Mouse (Mus musculus) midbrain, embryonic 15.5 days (tissue): Measurements from ENCODE around the gene Anxa6. TPM values are rescaled to one million over a fixed set of nuclear protein-coding genes. Genes with fewer than 3 reads are reported as not detected.

Source experiments
- ATAC-seq: fragments of 200-750 bp; cut with Nextera tagmentation; replicated peaks from 2 replicates; pipeline ENCODE4 v1.8.0; 2017; ENCODE audit warnings: moderate TSS enrichment
- H3K27ac ChIP-seq: fragments of 300-500 bp; sonication (generic); 2 replicates; pipeline ENCODE4 v1.5.1; 2015; ENCODE audit warnings: mild to moderate bottlenecking, inconsistent platforms
- H3K27me3 ChIP-seq: fragments of 300-500 bp; sonication (generic); replicated peaks from 2 replicates; pipeline ENCODE4 v1.6.1; 2015; ENCODE audit warnings: inconsistent platforms
- H3K36me3 ChIP-seq: fragments of 300-500 bp; sonication (generic); replicated peaks from 2 replicates; pipeline ENCODE4 v1.6.1; 2015; ENCODE audit warnings: inconsistent platforms
- H3K4me1 ChIP-seq: fragments of 300-500 bp; sonication (generic); 2 replicates; pipeline ENCODE4 v1.6.1; 2015; ENCODE audit warnings: inconsistent platforms
- H3K4me2 ChIP-seq: fragments of 300-500 bp; sonication (generic); 2 replicates; pipeline ENCODE4 v1.6.1; 2015; ENCODE audit warnings: inconsistent platforms, mild to moderate bottlenecking, moderate library complexity
- H3K4me3 ChIP-seq: fragments of 300-500 bp; sonication (generic); 2 replicates; pipeline ENCODE4 v1.5.1; 2015; ENCODE audit warnings: mild to moderate bottlenecking, inconsistent platforms
- H3K9ac ChIP-seq: fragments of 300-500 bp; sonication (generic); 2 replicates; pipeline ENCODE4 v1.6.1; 2015; ENCODE audit warnings: mild to moderate bottlenecking, inconsistent platforms
- H3K9me3 ChIP-seq: fragments of 300-500 bp; sonication (generic); 2 replicates; pipeline ENCODE4 v1.6.1; 2016; ENCODE audit warnings: inconsistent platforms
- WGBS: fragments of 180-500 bp; shearing (Covaris S2); methylation state at CpG from one replicate; pipeline ENCODE4 v1.1.7; 2015; ENCODE audit warnings: mixed read lengths; 5-methylcytosine and 5-hydroxymethylcytosine counted together
- polyA plus RNA-seq: library from polyadenylated mRNA; unstranded; fragments of >200 nt; fragmentation: Nextera tagmentation; extraction: Ambion mirVana; gene quantifications from 2 replicates; pipeline ENCODE4 v1.2.1, GENCODE M21; 2015

The Anxa6 gene
- polyA plus RNA-seq, 1 experiment from 2014 or later, result 42.2 TPM

- Histone ChIP-seq H3K4me2 (no peak overlapping the region), H3K9me3 (no peaks in the 10 kb centered on the region), H3K27me3 (no peaks in the 10 kb centered on the region), H3K4me3 (no peak overlapping the region), H3K9ac (no peak overlapping the region), H3K36me3 (no peaks in the 10 kb centered on the region), H3K4me1 (peaks cover 9% of the 10 kb centered on the region; the same call in 1 of the 2 replicates), H3K27ac (no peak overlapping the region)
- 82% methylated on average over 6 of the region's 6 CpGs for WGBS
- ATAC-seq, result no peak
Observed at GRCm38 (mm10) chr11:55013802-55014201, 19.4 kb downstream of the Anxa6 start.

GRCm38 (mm10) chr11:55012551-55013521 is 20.4 kb downstream of the Anxa6 start:
- H3K27ac ChIP-seq, result no peak overlapping the region
- peaks cover 9% of the 10 kb centered on the region; the same call in 1 of the 2 replicates for H3K4me1 ChIP-seq
- H3K4me3 ChIP-seq, result no peak overlapping the region
- 72% methylated on average over 5 of the region's 5 CpGs for WGBS
- no peak for ATAC-seq
- H3K4me2 ChIP-seq, result no peak overlapping the region
- H3K9ac ChIP-seq, result no peak overlapping the region
- H3K9me3 ChIP-seq, result no peaks in the 10 kb centered on the region
- H3K27me3 ChIP-seq, result no peaks in the 10 kb centered on the region
- H3K36me3 ChIP-seq, result no peaks in the 10 kb centered on the region

DNA sequence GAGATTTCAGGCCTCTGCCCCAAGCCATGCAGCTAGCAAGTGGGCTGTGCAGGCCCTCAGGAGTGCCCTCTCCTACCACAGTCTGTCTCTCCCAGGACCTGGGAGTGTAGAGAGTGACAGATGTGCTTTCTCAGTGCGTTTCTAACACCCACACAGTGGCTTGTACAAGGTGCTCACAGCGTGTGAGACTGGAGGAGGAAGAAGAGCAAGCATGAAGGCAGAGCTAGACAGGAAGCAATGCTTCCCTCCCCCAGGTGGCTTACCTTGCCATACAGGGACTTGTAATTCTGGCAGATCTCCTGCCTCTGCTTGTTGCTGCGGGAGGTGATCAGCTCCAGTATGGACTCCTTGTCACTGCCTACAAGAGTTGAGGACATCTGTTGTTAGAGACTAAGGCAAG is 21.8 kb downstream of the Anxa6 start:
- Histone ChIP-seq H3K27ac (no peak overlapping the region), H3K4me3 (no peak overlapping the region), H3K4me1 (peaks cover 9% of the 10 kb centered on the region; the same call in 1 of the 2 replicates), H3K4me2 (no peak overlapping the region), H3K9ac (no peak overlapping the region), H3K36me3 (no peaks in the 10 kb centered on the region), H3K27me3 (no peaks in the 10 kb centered on the region), H3K9me3 (no peaks in the 10 kb centered on the region)
- WGBS, result 91% methylated on average over 3 of the region's 3 CpGs
- ATAC-seq, result no peak

GRCm38 (mm10) chr11:55008230-55008629 is 25.0 kb downstream of the Anxa6 start:
- Histone ChIP-seq H3K4me2 (no peak overlapping the region), H3K36me3 (no peaks in the 10 kb centered on the region), H3K9me3 (no peaks in the 10 kb centered on the region), H3K4me3 (no peak overlapping the region), H3K9ac (no peak overlapping the region), H3K27me3 (no peaks in the 10 kb centered on the region), H3K4me1 (no peaks in the 10 kb centered on the region), H3K27ac (no peak overlapping the region)
- ATAC-seq, result no peak
- WGBS, result 89% methylated on average over 6 of the region's 6 CpGs

DNA sequence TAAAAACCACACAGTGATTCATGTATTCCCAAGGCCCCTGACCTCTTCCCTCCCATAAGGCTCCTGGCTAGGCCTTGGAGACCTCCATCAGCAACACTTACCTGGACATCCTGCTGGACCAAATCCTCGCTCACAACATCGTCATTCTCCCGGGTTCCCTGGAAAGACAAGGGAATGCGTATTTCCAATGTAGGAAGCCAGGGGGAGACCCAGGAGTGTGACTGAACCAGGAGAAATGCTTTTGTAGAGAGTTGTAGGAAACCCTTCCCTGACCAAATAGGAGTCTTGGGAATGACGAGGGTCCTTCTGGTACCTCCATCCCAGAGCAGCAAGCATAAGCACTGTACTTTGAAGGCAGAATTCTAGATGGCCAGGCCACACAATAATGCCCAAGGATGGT is 27.6 kb downstream of the Anxa6 start:
- Histone ChIP-seq H3K4me3 (no peak overlapping the region), H3K4me1 (no peaks in the 10 kb centered on the region), H3K27me3 (no peaks in the 10 kb centered on the region), H3K4me2 (no peak overlapping the region), H3K27ac (no peak overlapping the region), H3K36me3 (no peaks in the 10 kb centered on the region), H3K9ac (no peak overlapping the region), H3K9me3 (no peaks in the 10 kb centered on the region)
- WGBS, result 83% methylated on average over 5 of the region's 5 CpGs
- ATAC-seq, result no peak

- no peak overlapping the region for H3K4me3 ChIP-seq
- no peaks in the 10 kb centered on the region for H3K27me3 ChIP-seq
- H3K36me3 ChIP-seq, result no peaks in the 10 kb centered on the region
- WGBS, result 87% methylated on average over 7 of the region's 7 CpGs
- H3K4me2 ChIP-seq, result no peak overlapping the region
- H3K9me3 ChIP-seq, result no peaks in the 10 kb centered on the region
- H3K4me1 ChIP-seq, result no peaks in the 10 kb centered on the region
- no peak overlapping the region for H3K9ac ChIP-seq
- no peak for ATAC-seq
- H3K27ac ChIP-seq, result no peak overlapping the region
Observed at GRCm38 (mm10) chr11:55004970-55005502, 28.2 kb downstream of the Anxa6 start.

DNA sequence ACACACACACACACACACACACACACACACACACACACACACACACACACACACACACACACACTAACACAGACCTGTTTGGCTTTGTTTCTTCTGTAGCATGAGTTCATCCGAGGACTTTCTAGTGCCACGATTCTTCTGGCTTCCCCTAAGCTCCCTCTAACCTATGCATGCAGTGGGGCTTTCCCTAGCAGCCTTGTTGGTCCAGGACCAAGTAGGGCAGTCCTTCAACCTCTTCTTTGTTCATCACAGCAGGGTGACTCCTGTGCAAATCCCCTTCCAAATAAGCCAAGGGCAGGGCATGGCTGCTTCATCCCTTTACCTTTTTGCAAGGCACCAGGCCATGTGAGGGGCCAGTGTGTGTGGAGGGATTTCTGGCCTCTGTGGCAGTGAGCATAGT is 34.5 kb downstream of the Anxa6 start:
- no peak overlapping the region for H3K9ac ChIP-seq
- H3K4me1 ChIP-seq, result no peaks in the 10 kb centered on the region
- H3K27ac ChIP-seq, result no peak overlapping the region
- H3K4me3 ChIP-seq, result no peak overlapping the region
- 42% methylated on average over 2 of the region's 2 CpGs for WGBS
- no peak overlapping the region for H3K4me2 ChIP-seq
- H3K9me3 ChIP-seq, result no peaks in the 10 kb centered on the region
- ATAC-seq, result no peak
- no peaks in the 10 kb centered on the region for H3K27me3 ChIP-seq
- no peaks in the 10 kb centered on the region for H3K36me3 ChIP-seq

- WGBS, result 8% methylated on average over 12 of the region's 12 CpGs
Observed at GRCm38 (mm10) chr11:54998284-54998683, 35.0 kb downstream of the Anxa6 start.

GRCm38 (mm10) chr11:54996176-54996575 is 37.1 kb downstream of the Anxa6 start:
- Histone ChIP-seq H3K4me2 (no peak overlapping the region), H3K9me3 (no peaks in the 10 kb centered on the region), H3K9ac (no peak overlapping the region), H3K27ac (no peak overlapping the region), H3K27me3 (no peaks in the 10 kb centered on the region), H3K36me3 (no peaks in the 10 kb centered on the region), H3K4me3 (no peak overlapping the region), H3K4me1 (no peaks in the 10 kb centered on the region)
- 55% methylated on average over 7 of the region's 7 CpGs for WGBS
- ATAC-seq, result no peak

More at GRCm38 (mm10) chr11:54998284-54998683, 35.0 kb downstream of the Anxa6 start:
- no peak overlapping the region for H3K4me2 ChIP-seq
- peak; percentile 66 for ATAC-seq
- H3K27me3 ChIP-seq, result no peaks in the 10 kb centered on the region
- H3K9ac ChIP-seq, result no peak overlapping the region
- no peak overlapping the region for H3K4me3 ChIP-seq
- no peaks in the 10 kb centered on the region for H3K36me3 ChIP-seq
- H3K4me1 ChIP-seq, result no peaks in the 10 kb centered on the region
- no peaks in the 10 kb centered on the region for H3K9me3 ChIP-seq
- H3K27ac ChIP-seq, result no peak overlapping the region

- no peak for ATAC-seq
- Histone ChIP-seq H3K27ac (no peak overlapping the region), H3K27me3 (no peaks in the 10 kb centered on the region), H3K36me3 (no peaks in the 10 kb centered on the region), H3K9me3 (no peaks in the 10 kb centered on the region), H3K4me2 (no peak overlapping the region), H3K4me1 (no peaks in the 10 kb centered on the region), H3K4me3 (no peak overlapping the region), H3K9ac (no peak overlapping the region)
Observed at GRCm38 (mm10) chr11:54989920-54990319, 43.3 kb downstream of the Anxa6 start.

DNA sequence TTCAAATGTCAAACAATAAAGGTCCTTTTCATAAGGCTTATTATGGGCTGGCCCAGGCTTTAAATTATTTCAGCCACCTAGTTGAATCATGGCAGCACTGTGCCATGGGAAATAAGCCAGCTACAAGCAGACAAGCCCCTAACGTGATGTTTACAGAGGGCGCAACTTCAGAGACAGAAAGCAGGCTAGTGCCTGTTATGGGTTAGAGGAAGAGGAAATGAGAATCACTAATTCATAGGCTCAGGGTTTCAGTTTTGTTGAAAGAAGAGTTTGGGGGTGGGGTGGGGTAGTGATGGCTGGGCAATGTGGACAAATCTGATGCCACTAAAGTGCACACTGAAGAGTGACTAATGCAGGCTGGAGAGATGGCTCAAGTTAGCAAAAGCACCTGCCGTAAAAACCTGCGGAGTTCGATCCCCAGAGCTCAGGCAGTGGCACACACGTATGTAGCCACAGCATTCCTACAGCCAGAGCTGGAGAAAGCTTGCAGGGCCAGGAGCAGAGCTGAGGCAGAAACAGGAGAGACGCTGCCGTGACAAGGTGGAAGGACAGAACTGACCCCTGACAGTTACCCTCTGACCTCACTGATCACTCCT is 44.4 kb downstream of the Anxa6 start:
- no peaks in the 10 kb centered on the region for H3K4me1 ChIP-seq
- H3K4me3 ChIP-seq, result no peak overlapping the region
- H3K36me3 ChIP-seq, result no peaks in the 10 kb centered on the region
- 84% methylated on average over 8 of the region's 8 CpGs for WGBS
- no peaks in the 10 kb centered on the region for H3K27me3 ChIP-seq
- no peak overlapping the region for H3K4me2 ChIP-seq
- no peaks in the 10 kb centered on the region for H3K9me3 ChIP-seq
- H3K9ac ChIP-seq, result no peak overlapping the region
- no peak for ATAC-seq
- no peak overlapping the region for H3K27ac ChIP-seq

DNA sequence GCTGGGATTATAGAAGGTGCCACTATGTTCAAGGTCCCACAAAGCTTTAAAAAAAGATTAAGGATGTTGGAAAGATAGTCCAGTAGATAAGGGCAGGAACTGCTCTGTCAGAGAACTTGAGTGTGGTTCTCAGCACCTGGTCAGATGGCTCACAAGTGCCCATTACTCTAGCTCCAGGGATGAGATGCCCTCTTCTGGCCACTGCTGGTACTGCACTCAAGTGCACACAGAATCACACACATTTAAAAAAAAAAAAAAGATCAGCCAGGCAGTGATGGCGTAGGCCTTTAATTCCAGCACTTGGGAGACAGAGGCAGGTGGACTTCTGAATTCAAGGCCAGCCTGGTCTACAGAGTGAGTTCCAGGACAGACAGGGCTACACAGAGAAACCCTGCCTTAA is 45.3 kb downstream of the Anxa6 start:
- Histone ChIP-seq H3K27ac (no peak overlapping the region), H3K36me3 (no peaks in the 10 kb centered on the region), H3K4me2 (no peak overlapping the region), H3K4me1 (no peaks in the 10 kb centered on the region), H3K9me3 (no peaks in the 10 kb centered on the region), H3K9ac (no peak overlapping the region), H3K27me3 (no peaks in the 10 kb centered on the region), H3K4me3 (no peak overlapping the region)
- ATAC-seq, result no peak
- WGBS, result 71% methylated on average over 1 of the region's 1 CpGs
